23 mouse cellular contexts compared by ENCODE assay signal in genomic region chr11:61294431-61294830, GRCm38 (mm10). TPM values are rescaled to one million over a fixed set of nuclear protein-coding genes. Genes with fewer than 3 reads are reported as not detected.
DNase-seq lines count a peak whose midpoint lies in the region; ATAC-seq and TF ChIP-seq lines count a peak whose summit lies in the region.
"Had no signal": no experiment of that assay in that cellular context is flagged by ENCODE, and none has a peak within 500 bp of the region (broad histone marks: within the 10 kb centered on the region; RNA-seq: fewer than 3 reads in every experiment).

No protein-coding gene starts in this region.

- H3K4me3 ChIP-seq in gastrocnemius, adult 2 months, result no peak overlapping the region
- no peak overlapping the region for H3K4me3 ChIP-seq in lung, embryonic 15.5 days
- no peak overlapping the region for H3K4me3 ChIP-seq in lung, postnatal 0 days (ENCODE audit: low read depth, low read length)
- no peak overlapping the region for H3K4me3 ChIP-seq in liver, postnatal 0 days (ENCODE audit: low read depth, low read length)
- H3K4me3 ChIP-seq: embryonic facial prominence, embryonic 10.5 days; forebrain, embryonic 13.5 days; heart, embryonic 13.5 days; hindbrain, embryonic 15.5 days had no signal

- intact Hi-C loops in gastrocnemius, adult 2 months (cut with DNase I), result no loop called here
- intact Hi-C loops in gastrocnemius, postnatal 36 days (cut with DNase I), result no loop called here

- peak overlapping the region; percentile 38; the same call in 1 of the 2 replicates for H3K27ac ChIP-seq in gastrocnemius, adult 2 months
- H3K27ac ChIP-seq in lung, embryonic 15.5 days, result peak overlapping the region; percentile 44; the same call in 1 of the 2 replicates
- peak overlapping the region; percentile 68 for H3K27ac ChIP-seq in lung, postnatal 0 days (ENCODE audit: low read length)
- H3K27ac ChIP-seq in liver, postnatal 0 days (ENCODE audit: low read depth), result no peak overlapping the region
- H3K27ac ChIP-seq: embryonic facial prominence, embryonic 10.5 days; forebrain, embryonic 13.5 days; heart, embryonic 13.5 days; hindbrain, embryonic 15.5 days had no signal

- H3K36me3 ChIP-seq in lung, embryonic 15.5 days, result no peaks in the 10 kb centered on the region
- no peaks in the 10 kb centered on the region for H3K36me3 ChIP-seq in lung, postnatal 0 days (ENCODE audit: insufficient read depth, low read length)
- no peaks in the 10 kb centered on the region for H3K36me3 ChIP-seq in liver, postnatal 0 days (replicated peaks; ENCODE audit: insufficient read depth, low read length)
- H3K36me3 ChIP-seq: embryonic facial prominence, embryonic 10.5 days; G1E; heart, embryonic 13.5 days; hindbrain, embryonic 15.5 days had no signal

- TF ChIP-seq EP300 in lung, postnatal 0 days (IDR thresholded peaks at IDR 0.05), result peak; percentile 81
- no peak for TF ChIP-seq EP300 in liver, postnatal 0 days (IDR thresholded peaks at IDR 0.05; ENCODE audit: low read depth)

- H3K4me2 ChIP-seq in lung, embryonic 15.5 days, result no peak overlapping the region
- H3K4me2 ChIP-seq in lung, postnatal 0 days (replicated peaks; ENCODE audit: low read depth, low read length), result no peak overlapping the region
- no peak overlapping the region for H3K4me2 ChIP-seq in liver, postnatal 0 days (ENCODE audit: low read depth, low read length)
- H3K4me2 ChIP-seq: forebrain, embryonic 13.5 days; heart, embryonic 13.5 days; hindbrain, embryonic 15.5 days had no signal

- peak; percentile 35; the same call in 1 of the 2 replicates for ATAC-seq in lung, embryonic 15.5 days (ENCODE audit: borderline replicate concordance, extremely low read depth, low FRiP score, low TSS enrichment)
- peak; percentile 79 for ATAC-seq in lung, postnatal 0 days
- ATAC-seq in liver, postnatal 0 days, result no peak
- ATAC-seq: CD4-positive, CD25-positive, alpha-beta regulatory T cell, adult 4 months; forebrain, embryonic 13.5 days; forebrain, postnatal 0 days had no signal

- DNase-seq in gastrocnemius, adult 2 months, result no peak
- no peak for DNase-seq in gastrocnemius, postnatal 36 days
- DNase-seq in lung, postnatal 14 days, result no peak
- DNase-seq in lung, postnatal 0 days (ENCODE audit: low spot score), result peak; percentile 81
- no peak for DNase-seq in liver, postnatal 0 days
- DNase-seq in adrenal gland, postnatal 10 days, result no peak
- DNase-seq: adrenal gland, postnatal 14 days; B cell, adult 2 months; cerebellum, adult 18-20 months; cerebellum, adult 9-11 months; cerebellum, postnatal 36 days; forebrain, postnatal 0 days; gastrocnemius, postnatal 25 days; heart, postnatal 36 days had no signal

- 0 out of 2 replicates have a peak, but pooled peaks cover 6% of the 10 kb centered on the region for H3K4me1 ChIP-seq in lung, embryonic 15.5 days
- no peaks in the 10 kb centered on the region for H3K4me1 ChIP-seq in lung, postnatal 0 days (ENCODE audit: insufficient read depth, low read depth, low read length)
- no peaks in the 10 kb centered on the region for H3K4me1 ChIP-seq in liver, postnatal 0 days (ENCODE audit: insufficient read depth)
- H3K4me1 ChIP-seq: forebrain, embryonic 13.5 days; hindbrain, embryonic 15.5 days had no signal

- 18% methylated on average over 3 of the region's 3 CpGs for WGBS in lung, embryonic 15.5 days
- WGBS in lung, postnatal 0 days, result 28% methylated on average over 3 of the region's 3 CpGs
- WGBS in liver, postnatal 0 days (ENCODE audit: insufficient replicate concordance), result 72% methylated on average over 3 of the region's 3 CpGs

- no peak for TF ChIP-seq CTCF in gastrocnemius, adult 2 months (IDR thresholded peaks at IDR 0.05)
- TF ChIP-seq CTCF in lung, postnatal 0 days (IDR thresholded peaks at IDR 0.05), result no peak
- TF ChIP-seq CTCF in liver, postnatal 0 days (IDR thresholded peaks at IDR 0.05; ENCODE audit: low read depth), result no peak

- H3K9me3 ChIP-seq in lung, embryonic 15.5 days, result no peaks in the 10 kb centered on the region
- no peaks in the 10 kb centered on the region for H3K9me3 ChIP-seq in lung, postnatal 0 days (ENCODE audit: low read length)
- H3K9me3 ChIP-seq in liver, postnatal 0 days (ENCODE audit: low read length), result peaks cover 2% of the 10 kb centered on the region; the same call in 1 of the 2 replicates
- H3K9me3 ChIP-seq: embryonic facial prominence, embryonic 10.5 days; forebrain, embryonic 13.5 days; G1E; hindbrain, embryonic 15.5 days had no signal

- no peak overlapping the region for H3K9ac ChIP-seq in lung, embryonic 15.5 days
- H3K9ac ChIP-seq in lung, postnatal 0 days (replicated peaks; ENCODE audit: low read depth), result no peak overlapping the region
- no peak overlapping the region for H3K9ac ChIP-seq in liver, postnatal 0 days (replicated peaks)
- H3K9ac ChIP-seq: forebrain, embryonic 13.5 days; forebrain, postnatal 0 days; heart, embryonic 13.5 days; hindbrain, embryonic 15.5 days had no signal

- no peaks in the 10 kb centered on the region for H3K27me3 ChIP-seq in lung, embryonic 15.5 days
- no peaks in the 10 kb centered on the region for H3K27me3 ChIP-seq in lung, postnatal 0 days (replicated peaks; ENCODE audit: insufficient read depth, low read length)
- no peaks in the 10 kb centered on the region for H3K27me3 ChIP-seq in liver, postnatal 0 days (ENCODE audit: insufficient read depth, low read length)
- H3K27me3 ChIP-seq: forebrain, embryonic 13.5 days; heart, embryonic 13.5 days; hindbrain, embryonic 15.5 days had no signal

RNA-seq across cellular contexts. Expression of gene Aldh3a2, which starts 27.2 kb away (rescaled TPM):
- total RNA-seq in gastrocnemius, adult 2 months (2021), result 10 to 100 TPM; 12.0 to 13.0 TPM
- 10 to 100 TPM; 12.1 to 14.4 TPM for total RNA-seq in gastrocnemius, postnatal 36 days (2021)
- polyA plus RNA-seq in lung, embryonic 15.5 days (2015; fragmentation: Nextera tagmentation; extraction: Ambion mirVana), result 37.3 and 41.1 TPM in 2 replicates
- 67.4 and 68.4 TPM in 2 replicates for polyA plus RNA-seq in lung, postnatal 0 days (2015; fragmentation: Nextera tagmentation; extraction: Ambion mirVana)
- polyA plus RNA-seq in liver, postnatal 0 days (2015; fragmentation: Nextera tagmentation; extraction: Ambion mirVana), result 89.8 and 93.3 TPM in 2 replicates
- total RNA-seq in adrenal gland, postnatal 10 days (2021), result 10 to 100 TPM; 67.7 to 74.7 TPM

RNA-seq across cellular contexts. Expression of gene Slc47a2, which starts 48.2 kb away (rescaled TPM):
- total RNA-seq in gastrocnemius, adult 2 months (2021), result not detected
- total RNA-seq in gastrocnemius, postnatal 36 days (2021), result not detected
- 0.22 and 0.26 TPM in 2 replicates for polyA plus RNA-seq in lung, embryonic 15.5 days (2015; fragmentation: Nextera tagmentation; extraction: Ambion mirVana)
- 0.19 and 0.20 TPM in 2 replicates for polyA plus RNA-seq in lung, postnatal 0 days (2015; fragmentation: Nextera tagmentation; extraction: Ambion mirVana)
- polyA plus RNA-seq in liver, postnatal 0 days (2015; fragmentation: Nextera tagmentation; extraction: Ambion mirVana), result not detected in 2 replicates
- not detected for total RNA-seq in adrenal gland, postnatal 10 days (2021)
- total RNA-seq: adrenal gland, postnatal 14 days; forebrain, postnatal 0 days; G1E; gastrocnemius, adult 18-20 months; gastrocnemius, postnatal 25 days; heart, postnatal 36 days had no signal
- polyA plus RNA-seq: CD4-positive, CD25-positive, alpha-beta regulatory T cell, adult 4 months; embryonic facial prominence, embryonic 10.5 days; forebrain, embryonic 13.5 days; forebrain, postnatal 0 days; G1E; heart, embryonic 13.5 days; hindbrain, embryonic 11.5 days; hindbrain, embryonic 15.5 days had no signal

Comparison
In these comparisons a context has a peak if more than half of its experiments do, and no peak if none do; other contexts are left out.
1. RNA of gene Aldh3a2, which starts 27.2 kb away (total RNA-seq): 67.7 to 74.7 TPM in adrenal gland, postnatal 10 days; 12.1 to 14.4 TPM in gastrocnemius, postnatal 36 days and 12.0 to 13.0 TPM in gastrocnemius, adult 2 months; every median in the first group is over 4 times any median in the second.